Comparison of ENCODE assay signal across 9 mouse cellular contexts in genomic region chr6:13286542-13287273, GRCm38 (mm10).
DNase-seq lines count a peak whose midpoint lies in the region; ATAC-seq and TF ChIP-seq lines count a peak whose summit lies in the region.
"Had no signal": no experiment of that assay in that cellular context is flagged by ENCODE, and none has a peak within 500 bp of the region (broad histone marks: within the 10 kb centered on the region; RNA-seq: fewer than 3 reads in every experiment).

No protein-coding gene starts in this region.

- DNase-seq in left cerebral cortex, adult 2 months (ENCODE audit: extremely low spot score in 1 of 2, low spot score in 2 of 2), result no peak
- no peak for DNase-seq in left cerebral cortex, adult 8-10 months (ENCODE audit: low spot score in 2 of 2)
- DNase-seq in embryo, embryonic 10.5 days (ENCODE audit: low spot score), result peak; percentile 50
- peak; percentile 64 for DNase-seq in retina, embryonic 14.5 days (ENCODE audit: low spot score)
- DNase-seq in urinary bladder, postnatal 14 days (ENCODE audit: low spot score), result no peak
- no peak for DNase-seq in kidney, adult 11 months
- no peak for DNase-seq in gastrocnemius, adult 18-20 months (ENCODE audit: low spot score)

- no peaks in the 10 kb centered on the region for H3K27me3 ChIP-seq in hindbrain, embryonic 16.5 days (replicated peaks; ENCODE audit: control insufficient read depth, insufficient read depth, low read length)

- no peaks in the 10 kb centered on the region for H3K9me3 ChIP-seq in hindbrain, embryonic 16.5 days (ENCODE audit: control insufficient read depth, low read length)

- H3K4me2 ChIP-seq in hindbrain, embryonic 16.5 days (ENCODE audit: low read length), result no peak overlapping the region

- no peak overlapping the region for H3K4me3 ChIP-seq in left cerebral cortex, adult 2 months
- H3K4me3 ChIP-seq in hindbrain, embryonic 16.5 days (ENCODE audit: low read length), result no peak overlapping the region

- no peaks in the 10 kb centered on the region for H3K4me1 ChIP-seq in hindbrain, embryonic 16.5 days (ENCODE audit: control insufficient read depth, insufficient read depth, low read depth, low read length)

- H3K36me3 ChIP-seq in hindbrain, embryonic 16.5 days (ENCODE audit: control insufficient read depth, insufficient read depth, low read length), result no peaks in the 10 kb centered on the region

- TF ChIP-seq CTCF in left cerebral cortex, adult 2 months (IDR thresholded peaks at IDR 0.05), result peak; percentile 61

- H3K9ac ChIP-seq in hindbrain, embryonic 16.5 days (ENCODE audit: low read depth, low read length), result no peak overlapping the region
- H3K9ac ChIP-seq: liver, embryonic 14.5 days had no signal

- 58% methylated on average over 6 of the region's 6 CpGs for WGBS in hindbrain, embryonic 16.5 days

- intact Hi-C loops in left cerebral cortex, adult 2 months (cut with DNase I), result loop anchor here (5.0 kb wide), 3 partner anchors 391 to 1221 kb away; partner anchors contain the start of gene Bmt2

- H3K27ac ChIP-seq in left cerebral cortex, adult 2 months, result no peak overlapping the region
- H3K27ac ChIP-seq in hindbrain, embryonic 16.5 days (ENCODE audit: low read depth, low read length), result no peak overlapping the region
- H3K27ac ChIP-seq: liver, embryonic 14.5 days had no signal

- peak; percentile 54; the same call in 1 of the 2 replicates for ATAC-seq in hindbrain, embryonic 16.5 days

Comparison
In these comparisons a context has a peak if more than half of its experiments do, and no peak if none do; other contexts are left out.
1. DNase-seq: peak in embryo, embryonic 10.5 days (single experiment) and retina, embryonic 14.5 days (single experiment); none in left cerebral cortex, adult 2 months (0 of 2), left cerebral cortex, adult 8-10 months (0 of 2), urinary bladder, postnatal 14 days (single experiment), kidney, adult 11 months (single experiment) and gastrocnemius, adult 18-20 months (single experiment).